Mouse (Mus musculus): ENCODE data around the gene Pkd1. TPM values are rescaled to one million over a fixed set of nuclear protein-coding genes. Genes with fewer than 3 reads are reported as not detected.

The Pkd1 gene
- total and polyA plus RNA-seq, 3 experiments, result 35.6 to 48.5 (median 36.2) TPM

DNA sequence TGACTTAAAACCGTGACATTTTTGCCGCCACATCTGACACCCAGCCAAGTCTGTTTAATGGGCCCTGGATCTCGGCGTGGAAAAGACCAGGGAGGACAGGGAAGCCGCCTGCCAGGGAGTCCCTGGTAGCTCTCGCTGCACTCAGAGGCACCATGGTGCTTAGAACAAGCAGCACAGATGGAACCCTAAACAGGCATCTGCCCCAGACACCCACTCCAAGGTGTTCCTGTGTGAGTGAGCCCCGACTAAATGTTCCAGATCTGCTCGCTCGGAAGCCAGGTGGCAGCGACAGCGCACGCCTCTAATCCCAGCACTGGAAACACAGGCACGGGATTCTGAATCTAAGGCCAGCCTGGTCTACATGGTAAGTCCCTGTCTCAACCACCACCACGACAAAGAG, 80.4 kb downstream of the Pkd1 start:
- no peak overlapping the region for H3K9ac ChIP-seq (ENCODE audit: low read depth, low read length)
- DNase-seq, result no peak
- 84% methylated on average over 14 of the region's 14 CpGs for WGBS
- no peaks in the 10 kb centered on the region for H3K79me2 ChIP-seq (replicated peaks; ENCODE audit: control insufficient read depth, insufficient read depth, low read length)
- no peaks in the 10 kb centered on the region for H3K36me3 ChIP-seq (ENCODE audit: control insufficient read depth, insufficient read depth, low read length)
- H3K27me3 ChIP-seq (ENCODE audit: control insufficient read depth, insufficient read depth, low read length), result no peaks in the 10 kb centered on the region
- peaks cover 18% of the 10 kb centered on the region for H3K4me1 ChIP-seq (ENCODE audit: control insufficient read depth, insufficient read depth, low read length)
- TF ChIP-seq CTCF (IDR thresholded peaks at IDR 0.05) (no peak), EP300 (IDR thresholded peaks at IDR 0.05; ENCODE audit: insufficient read depth, low read depth, low read length) (no peak), POLR2A (IDR thresholded peaks at IDR 0.05; ENCODE audit: insufficient read depth, low read depth, low read length) (no peak)
- H3K4me3 ChIP-seq, result no peak overlapping the region
- intact Hi-C loops (cut with DNase I), result no loop called here
- H3K27ac ChIP-seq, result no peak overlapping the region

DNA sequence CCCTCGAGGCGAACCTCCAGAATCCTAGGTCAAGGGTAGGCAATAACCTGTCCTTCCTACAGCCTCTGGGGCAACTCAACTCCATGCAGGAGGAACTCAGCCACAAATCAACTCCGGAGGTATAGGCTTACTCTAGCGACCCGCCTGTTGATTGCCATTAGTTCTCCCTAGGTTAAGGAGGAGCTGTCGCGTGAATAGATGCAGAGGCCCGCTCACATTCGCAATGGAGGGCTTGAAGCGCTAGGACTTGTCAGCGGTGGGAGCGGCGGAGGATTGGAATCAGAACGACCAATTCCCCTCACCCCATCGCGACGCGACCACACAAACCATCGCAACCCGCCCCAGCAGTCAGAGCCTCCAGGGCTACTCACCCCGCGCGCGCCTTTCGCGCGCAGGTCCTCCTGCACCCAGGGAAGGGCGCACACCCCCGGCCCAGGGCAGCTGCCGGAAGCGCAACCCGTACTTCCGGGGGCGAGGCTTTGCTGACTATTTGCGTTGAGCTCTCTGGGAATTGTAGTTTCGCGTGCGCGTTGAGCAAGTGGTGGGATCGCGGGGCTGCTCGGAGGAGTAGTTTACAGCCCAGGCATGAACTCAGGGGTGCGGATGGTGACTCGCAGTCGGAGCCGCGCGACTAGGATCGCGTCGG, 82.7 kb downstream of the Pkd1 start, which contains the start of the genes Tsc2 and Nthl1:
Tsc2 (minus strand) TSS at position 464 of the 646 bp plus-strand sequence.
Nthl1 (plus strand) TSS at position 514 of the 646 bp plus-strand sequence.
- H3K79me2 ChIP-seq (replicated peaks; ENCODE audit: control insufficient read depth, insufficient read depth, low read length), result no peaks in the 10 kb centered on the region
- no peaks in the 10 kb centered on the region for H3K36me3 ChIP-seq (ENCODE audit: control insufficient read depth, insufficient read depth, low read length)
- H3K4me1 ChIP-seq (ENCODE audit: control insufficient read depth, insufficient read depth, low read length), result peaks cover 26% of the 10 kb centered on the region
- H3K27me3 ChIP-seq (ENCODE audit: control insufficient read depth, insufficient read depth, low read length), result no peaks in the 10 kb centered on the region
- peak within 1 kb of the TSS; percentile 73 for H3K4me3 ChIP-seq
- TF ChIP-seq POLR2A (IDR thresholded peaks at IDR 0.05; ENCODE audit: insufficient read depth, low read depth, low read length) (peak; percentile 87), CTCF (IDR thresholded peaks at IDR 0.05) (no peak), EP300 (IDR thresholded peaks at IDR 0.05; ENCODE audit: insufficient read depth, low read depth, low read length) (0 out of 2 replicates have a peak, but pooled peaks have one; percentile 16)
- peak within 1 kb of the TSS; percentile 98 for H3K27ac ChIP-seq
- peak within 1 kb of the TSS; percentile 81 for H3K9ac ChIP-seq (ENCODE audit: low read depth, low read length)
- intact Hi-C loops (cut with DNase I), result loop anchor here (1.0 kb wide), 1 partner anchor 18 kb away; the partner anchor contains the start of gene Slc9a3r2
- DNase-seq, result peak; percentile 88 to 89
- WGBS, result 1% methylated on average over 51 of the region's 51 CpGs

DNA sequence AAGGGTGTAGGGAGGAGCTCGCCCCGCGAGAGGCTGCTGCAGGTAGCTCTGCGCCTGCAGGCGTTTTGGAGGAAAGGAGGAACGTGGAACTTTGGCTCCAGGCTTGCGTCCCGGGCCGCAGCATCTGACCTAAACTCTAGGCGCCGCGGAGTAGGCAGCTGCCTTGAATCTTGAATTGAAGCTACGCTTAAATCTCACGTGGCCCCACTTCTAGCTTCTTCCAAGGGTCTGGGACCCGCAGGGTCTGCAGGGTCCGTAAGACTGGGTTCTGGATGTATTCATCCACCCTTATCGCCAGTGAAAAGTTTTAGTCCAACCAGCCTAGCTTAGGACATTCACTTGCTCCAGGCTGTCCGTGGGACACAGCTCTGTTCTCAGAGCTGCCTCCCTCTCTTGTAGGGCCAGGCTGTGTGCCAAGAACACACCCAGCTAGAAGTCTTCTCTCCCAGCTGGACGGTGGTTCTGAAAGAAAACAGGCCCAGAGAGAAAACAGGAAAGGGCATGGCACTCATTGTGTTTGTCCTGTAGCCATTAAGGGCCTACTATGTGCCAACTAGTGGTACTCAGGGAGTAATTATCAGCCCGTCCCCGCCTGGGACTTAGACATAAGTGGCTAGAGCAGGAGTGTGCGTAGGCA, 83.3 kb downstream of the Pkd1 start:
- Histone ChIP-seq H3K79me2 (replicated peaks; ENCODE audit: control insufficient read depth, insufficient read depth, low read length) (no peaks in the 10 kb centered on the region), H3K27me3 (ENCODE audit: control insufficient read depth, insufficient read depth, low read length) (no peaks in the 10 kb centered on the region), H3K4me1 (ENCODE audit: control insufficient read depth, insufficient read depth, low read length) (peaks cover 26% of the 10 kb centered on the region), H3K4me3 (peak overlapping the region; percentile 73), H3K36me3 (ENCODE audit: control insufficient read depth, insufficient read depth, low read length) (no peaks in the 10 kb centered on the region), H3K9ac (ENCODE audit: low read depth, low read length) (peak overlapping the region; percentile 81), H3K27ac (peak overlapping the region; percentile 98)
- peak; percentile 80 to 85 for DNase-seq
- 4% methylated on average over 22 of the region's 22 CpGs for WGBS
- intact Hi-C loops (cut with DNase I), result loop anchor here (1.0 kb wide), 1 partner anchor 17 kb away; the partner anchor contains the start of gene Slc9a3r2
- TF ChIP-seq EP300 (IDR thresholded peaks at IDR 0.05; ENCODE audit: insufficient read depth, low read depth, low read length), result peak; percentile 87
- TF ChIP-seq CTCF (IDR thresholded peaks at IDR 0.05), result no peak
- peak; percentile 83 for TF ChIP-seq POLR2A (IDR thresholded peaks at IDR 0.05; ENCODE audit: insufficient read depth, low read depth, low read length)

DNA sequence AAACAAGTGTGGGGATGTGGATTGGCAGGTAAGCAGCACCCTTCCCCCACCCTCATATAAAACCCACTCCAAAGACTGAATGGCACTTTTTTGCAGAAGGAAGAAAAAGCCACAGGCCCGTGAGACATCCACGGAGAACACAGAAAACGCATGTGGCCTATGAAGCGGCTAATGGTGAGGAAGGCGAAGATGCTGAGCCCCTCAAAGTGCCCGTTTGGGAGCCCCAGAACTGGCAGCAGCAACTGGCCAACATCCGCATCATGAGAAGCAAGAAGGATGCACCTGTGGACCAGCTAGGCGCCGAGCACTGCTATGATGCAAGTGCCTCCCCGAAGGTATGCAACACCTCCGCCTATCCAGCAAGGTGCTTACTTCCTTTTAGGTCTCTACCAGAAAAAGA, 84.2 kb downstream of the Pkd1 start:
- peaks cover 29% of the 10 kb centered on the region for H3K4me1 ChIP-seq (ENCODE audit: control insufficient read depth, insufficient read depth, low read length)
- no peaks in the 10 kb centered on the region for H3K79me2 ChIP-seq (replicated peaks; ENCODE audit: control insufficient read depth, insufficient read depth, low read length)
- TF ChIP-seq POLR2A (IDR thresholded peaks at IDR 0.05; ENCODE audit: insufficient read depth, low read depth, low read length) (no peak), CTCF (IDR thresholded peaks at IDR 0.05) (no peak), EP300 (IDR thresholded peaks at IDR 0.05; ENCODE audit: insufficient read depth, low read depth, low read length) (no peak)
- H3K27ac ChIP-seq, result peak overlapping the region; percentile 98
- intact Hi-C loops (cut with DNase I), result no loop called here
- H3K9ac ChIP-seq (ENCODE audit: low read depth, low read length), result 0 out of 2 replicates have a peak overlapping the region, but pooled peaks have one; percentile 10
- H3K27me3 ChIP-seq (ENCODE audit: control insufficient read depth, insufficient read depth, low read length), result no peaks in the 10 kb centered on the region
- no peak for DNase-seq
- H3K36me3 ChIP-seq (ENCODE audit: control insufficient read depth, insufficient read depth, low read length), result no peaks in the 10 kb centered on the region
- H3K4me3 ChIP-seq, result no peak overlapping the region
- 95% methylated on average over 11 of the region's 11 CpGs for WGBS

DNA sequence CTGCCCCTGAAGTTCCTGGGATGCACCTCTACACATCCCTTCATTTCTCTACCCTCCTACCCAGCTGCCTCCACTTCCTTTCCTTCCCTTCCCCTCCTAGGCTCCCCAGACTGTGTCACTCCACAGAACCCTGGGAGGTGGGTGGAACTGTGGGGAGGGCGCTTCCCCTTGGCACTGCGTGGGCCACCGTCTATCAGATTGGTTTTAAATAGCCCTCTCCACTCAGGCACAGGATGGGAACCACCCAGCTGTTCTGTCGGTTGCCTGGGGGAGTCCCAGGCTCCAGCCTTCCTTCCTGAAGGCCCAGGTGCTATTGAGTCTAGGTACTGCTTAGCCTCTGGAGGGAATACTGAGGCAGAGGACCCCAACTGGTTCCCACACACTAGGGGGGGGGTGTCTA, 85.4 kb downstream of the Pkd1 start:
- H3K79me2 ChIP-seq (replicated peaks; ENCODE audit: control insufficient read depth, insufficient read depth, low read length), result no peaks in the 10 kb centered on the region
- TF ChIP-seq EP300 (IDR thresholded peaks at IDR 0.05; ENCODE audit: insufficient read depth, low read depth, low read length) (peak; percentile 56; the same call in 1 of the 2 replicates), POLR2A (IDR thresholded peaks at IDR 0.05; ENCODE audit: insufficient read depth, low read depth, low read length) (peak; percentile 60; the same call in 1 of the 2 replicates), CTCF (IDR thresholded peaks at IDR 0.05) (no peak)
- peaks cover 37% of the 10 kb centered on the region for H3K4me1 ChIP-seq (ENCODE audit: control insufficient read depth, insufficient read depth, low read length)
- H3K4me3 ChIP-seq, result no peak overlapping the region
- intact Hi-C loops (cut with DNase I), result no loop called here
- 34% methylated on average over 4 of the region's 4 CpGs for WGBS
- H3K36me3 ChIP-seq (ENCODE audit: control insufficient read depth, insufficient read depth, low read length), result peaks cover 9% of the 10 kb centered on the region
- H3K27me3 ChIP-seq (ENCODE audit: control insufficient read depth, insufficient read depth, low read length), result no peaks in the 10 kb centered on the region
- peak overlapping the region; percentile 98 for H3K27ac ChIP-seq
- DNase-seq, result peak; percentile 55 to 63
- H3K9ac ChIP-seq (ENCODE audit: low read depth, low read length), result no peak overlapping the region
